Mouse (Mus musculus) right cerebral cortex, postnatal 14 days (tissue): Measurements from ENCODE around the gene Apoe.

ENCODE experiments used
- DNase-seq: peaks from one replicate; pipeline ENCODE4 v3.0.0; 2022

Gene Apoe

DNA sequence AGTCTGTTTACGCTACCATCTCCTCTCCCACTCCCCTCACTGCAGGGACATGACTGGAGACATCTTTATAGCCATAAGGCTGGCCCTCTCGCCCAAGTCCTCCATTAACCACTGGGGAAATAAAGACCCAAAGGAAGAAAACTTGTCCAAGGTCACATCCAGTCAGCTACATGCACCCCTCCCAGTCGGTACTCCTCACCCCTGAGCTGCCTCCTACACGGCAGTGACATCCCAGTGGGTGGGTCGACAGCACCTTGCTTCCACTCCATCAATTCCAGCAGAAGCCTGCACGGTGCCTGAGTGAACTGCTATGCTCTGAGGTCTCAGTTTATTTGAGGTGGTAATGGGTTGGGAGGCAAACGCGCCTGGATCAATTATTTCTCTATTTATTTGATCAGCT is 35.0 kb downstream of the Apoe start:
- no peak for DNase-seq

GRCm38 (mm10) chr7:19652614-19653013 is 46.4 kb downstream of the Apoe start:
- DNase-seq, result no peak

GRCm38 (mm10) chr7:19651063-19651786 is 47.8 kb downstream of the Apoe start:
- DNase-seq, result no peak
